Mouse (Mus musculus) 416B (cell line): ENCODE results near the gene Bloc1s4.

Source experiments
- DNase-seq: peaks from one replicate; pipeline ENCODE4 v3.0.0; 2011; ENCODE audit warnings: low read depth

Bloc1s4 gene

GRCm38 (mm10) chr5:36717889-36718288, 30.6 kb downstream of the Bloc1s4 start:
- DNase-seq, result no peak

DNA sequence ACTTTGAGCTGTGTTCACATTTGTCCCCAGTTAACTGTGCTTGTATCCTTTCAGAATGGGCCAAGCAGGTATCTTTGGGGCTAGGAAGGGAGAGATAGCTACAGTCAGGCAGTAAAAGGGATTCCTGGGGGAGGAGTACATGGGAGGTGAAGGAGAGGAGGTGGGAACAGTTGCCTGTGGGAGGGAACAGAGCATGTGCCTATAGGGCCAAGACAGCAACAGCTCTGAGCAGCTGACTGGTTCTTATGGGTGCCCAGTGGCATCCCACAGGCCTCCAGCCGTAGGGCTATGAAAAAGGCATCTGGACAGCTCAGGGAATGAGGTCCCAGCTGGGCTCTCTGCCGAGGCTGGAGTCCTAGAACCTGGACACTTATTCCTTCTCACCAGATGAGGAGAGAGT, 31.6 kb downstream of the Bloc1s4 start:
- DNase-seq, result no peak

GRCm38 (mm10) chr5:36714832-36715231, 33.6 kb downstream of the Bloc1s4 start:
- no peak for DNase-seq

DNA sequence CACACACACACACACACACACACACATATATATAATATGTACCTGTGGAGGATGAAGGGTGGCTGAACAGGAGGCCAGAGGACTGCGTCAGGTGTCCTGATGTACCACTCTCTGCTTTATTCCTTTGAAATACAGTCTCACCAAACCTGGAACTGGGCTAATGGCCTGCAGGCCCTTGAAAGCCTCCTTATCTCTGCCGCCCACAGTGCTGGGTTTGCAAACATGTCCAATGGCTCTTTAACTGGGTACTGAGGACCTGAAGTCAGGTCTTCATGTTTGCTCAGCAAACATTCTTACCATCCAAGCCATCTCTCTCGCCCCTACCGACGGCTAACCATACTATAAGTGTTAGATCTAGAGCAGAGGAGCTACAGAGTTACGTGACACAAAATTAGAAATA, 34.8 kb downstream of the Bloc1s4 start:
- DNase-seq, result no peak

- DNase-seq, result peak; percentile 88
Measured at GRCm38 (mm10) chr5:36712553-36713534, 35.6 kb downstream of the Bloc1s4 start.

GRCm38 (mm10) chr5:36711863-36712262, 36.6 kb downstream of the Bloc1s4 start:
- DNase-seq, result peak; percentile 55

DNA sequence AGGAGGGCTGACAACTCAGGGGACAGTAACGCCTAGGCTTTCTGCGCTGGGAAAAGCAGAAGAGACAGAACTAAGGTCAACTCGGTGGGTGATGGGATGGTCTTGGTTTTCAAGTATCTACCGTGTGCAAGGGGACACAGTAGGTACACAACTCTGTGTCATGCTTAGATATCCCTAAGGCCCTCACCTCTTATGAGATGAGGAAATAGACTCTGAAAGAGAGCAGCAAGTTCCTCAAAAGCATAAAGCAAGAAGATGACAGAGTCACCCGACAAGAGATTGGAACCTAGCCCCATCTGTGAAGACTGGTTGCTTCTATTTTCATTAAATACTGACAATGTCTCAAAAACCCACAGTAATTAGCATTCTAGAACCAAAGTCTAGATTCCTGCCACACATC, 42.7 kb downstream of the Bloc1s4 start:
- no peak for DNase-seq

DNA sequence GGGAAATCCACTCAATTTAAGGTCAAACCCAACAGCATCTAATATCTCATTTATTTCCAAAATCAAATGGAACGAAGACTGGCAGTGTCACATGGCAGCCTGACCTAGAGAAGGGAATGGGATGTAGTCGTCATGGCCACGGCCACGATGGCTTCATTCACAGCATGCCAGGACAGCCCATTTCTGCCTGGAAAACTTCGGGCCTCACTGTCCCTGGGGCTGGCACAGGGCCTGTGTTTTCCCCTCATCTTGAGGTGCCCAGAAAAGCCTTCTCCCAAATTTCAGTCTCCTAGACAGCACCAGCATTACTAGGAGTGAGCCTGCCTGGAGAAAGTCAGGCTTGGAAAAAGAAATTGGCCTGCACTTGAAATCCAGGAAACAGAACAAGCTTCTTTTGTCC, 43.1 kb downstream of the Bloc1s4 start:
- no peak for DNase-seq

GRCm38 (mm10) chr5:36704684-36705083, 43.8 kb downstream of the Bloc1s4 start:
- no peak for DNase-seq

- DNase-seq, result no peak
Measured at GRCm38 (mm10) chr5:36700939-36701620, 47.4 kb downstream of the Bloc1s4 start.

GRCm38 (mm10) chr5:36698689-36699088, 49.8 kb downstream of the Bloc1s4 start:
- no peak for DNase-seq

- peak; percentile 64 for DNase-seq
Measured at GRCm38 (mm10) chr5:36698067-36698670, 50.3 kb downstream of the Bloc1s4 start.
